Mouse (Mus musculus) heart, postnatal 0 days (tissue): ENCODE measurements around the gene Gm21319.
"Not testable (repeated sequence)": the region's sequence is repeated elsewhere in the genome, so short reads cannot be mapped to it uniquely, and the experiment has no call there.

Experiments
- CTCF ChIP-seq: IDR thresholded peaks from 2 replicates; pipeline ENCODE4 v1.5.1; 2016; ENCODE audit warnings: antibody characterized with exemption, control low read depth, low read depth
- EP300 ChIP-seq: IDR thresholded peaks from 2 replicates; pipeline ENCODE4 v1.6.1; 2016; ENCODE audit warnings: antibody characterized with exemption, low read depth

GRCm38 (mm10) chr12:87816277-87816676, 40.7 kb upstream of the Gm21319 start, which contains the start of gene BB287469:
- not testable (repeated sequence) for TF ChIP-seq CTCF, EP300
